Mouse (Mus musculus): ENCODE measurements around the gene Adamts9. TPM values are rescaled to one million over a fixed set of nuclear protein-coding genes. Genes with fewer than 3 reads are reported as not detected.
A peak's percentile ranks its signal among the peaks of the same experiment; 100 is the strongest.

The Adamts9 gene
- 1.3 and 1.9 TPM in 2 replicates for polyA plus RNA-seq (2016; fragmentation: Nextera tagmentation; extraction: Ambion mirVana)

GRCm38 (mm10) chr6:92943057-92943781 lies at the start of gene Adamts9:
Gene Adamts9 (minus strand): TSS chr6:92943492.
- Histone ChIP-seq H3K36me3 (no peaks in the 10 kb centered on the region), H3K27ac (replicated peaks) (peak within 1 kb of the TSS; percentile 86), H3K4me3 (peak within 1 kb of the TSS; percentile 70), H3K9me3 (replicated peaks) (peaks cover 7% of the 10 kb centered on the region; the same call in 1 of the 2 replicates), H3K4me1 (peaks cover 51% of the 10 kb centered on the region), H3K27me3 (ENCODE audit: low read depth, poor library complexity, severe bottlenecking) (peaks cover 82% of the 10 kb centered on the region)
- WGBS: under 1% methylated on average over 50 of the region's 68 CpGs
- peak; percentile 82 for DNase-seq (ENCODE audit: low spot score)

GRCm38 (mm10) chr6:92991616-92992015 lies 48.3 kb upstream of the Adamts9 start:
- 56% methylated on average over 1 of the region's 1 CpGs for WGBS
- H3K9me3 ChIP-seq (replicated peaks): no peaks in the 10 kb centered on the region
- H3K27ac ChIP-seq (replicated peaks): no peak overlapping the region
- no peaks in the 10 kb centered on the region for H3K27me3 ChIP-seq (ENCODE audit: low read depth, poor library complexity, severe bottlenecking)
- H3K4me1 ChIP-seq: no peaks in the 10 kb centered on the region
- DNase-seq (ENCODE audit: low spot score): no peak
- no peak overlapping the region for H3K4me3 ChIP-seq
- H3K36me3 ChIP-seq: no peaks in the 10 kb centered on the region

GRCm38 (mm10) chr6:92988620-92988998 lies 45.3 kb upstream of the Adamts9 start:
- WGBS: 89% methylated on average over 10 of the region's 10 CpGs
- Histone ChIP-seq H3K36me3 (no peaks in the 10 kb centered on the region), H3K27ac (replicated peaks) (no peak overlapping the region), H3K9me3 (replicated peaks) (no peaks in the 10 kb centered on the region), H3K27me3 (ENCODE audit: low read depth, poor library complexity, severe bottlenecking) (no peaks in the 10 kb centered on the region), H3K4me1 (no peaks in the 10 kb centered on the region), H3K4me3 (no peak overlapping the region)
- no peak for DNase-seq (ENCODE audit: low spot score)

- Histone ChIP-seq H3K4me3 (no peak overlapping the region), H3K27me3 (ENCODE audit: low read depth, poor library complexity, severe bottlenecking) (no peaks in the 10 kb centered on the region), H3K27ac (replicated peaks) (no peak overlapping the region), H3K4me1 (no peaks in the 10 kb centered on the region), H3K9me3 (replicated peaks) (no peaks in the 10 kb centered on the region), H3K36me3 (no peaks in the 10 kb centered on the region)
- 83% methylated on average over 14 of the region's 14 CpGs for WGBS
- DNase-seq (ENCODE audit: low spot score): no peak
These were observed 44.7 kb upstream of the Adamts9 start for GRCm38 (mm10) chr6:92987846-92988619.

- Histone ChIP-seq H3K27ac (replicated peaks) (no peak overlapping the region), H3K4me3 (no peak overlapping the region), H3K9me3 (replicated peaks) (no peaks in the 10 kb centered on the region), H3K4me1 (no peaks in the 10 kb centered on the region), H3K27me3 (ENCODE audit: low read depth, poor library complexity, severe bottlenecking) (no peaks in the 10 kb centered on the region), H3K36me3 (no peaks in the 10 kb centered on the region)
- DNase-seq (ENCODE audit: low spot score): no peak
- 91% methylated on average over 9 of the region's 9 CpGs for WGBS
These were observed 44.1 kb upstream of the Adamts9 start for GRCm38 (mm10) chr6:92987366-92987765.

- H3K36me3 ChIP-seq: no peaks in the 10 kb centered on the region
- no peaks in the 10 kb centered on the region for H3K4me1 ChIP-seq
- no peak for DNase-seq (ENCODE audit: low spot score)
- no peak overlapping the region for H3K4me3 ChIP-seq
- no peak overlapping the region for H3K27ac ChIP-seq (replicated peaks)
- WGBS: 88% methylated on average over 7 of the region's 7 CpGs
- H3K27me3 ChIP-seq (ENCODE audit: low read depth, poor library complexity, severe bottlenecking): no peaks in the 10 kb centered on the region
- no peaks in the 10 kb centered on the region for H3K9me3 ChIP-seq (replicated peaks)
These were observed 40.1 kb upstream of the Adamts9 start for GRCm38 (mm10) chr6:92983421-92983820.

- no peak for DNase-seq (ENCODE audit: low spot score)
- Histone ChIP-seq H3K27ac (replicated peaks) (no peak overlapping the region), H3K4me1 (no peaks in the 10 kb centered on the region), H3K4me3 (no peak overlapping the region), H3K9me3 (replicated peaks) (no peaks in the 10 kb centered on the region), H3K36me3 (no peaks in the 10 kb centered on the region), H3K27me3 (ENCODE audit: low read depth, poor library complexity, severe bottlenecking) (no peaks in the 10 kb centered on the region)
- WGBS: 91% methylated on average over 7 of the region's 7 CpGs
These were observed 38.3 kb upstream of the Adamts9 start for GRCm38 (mm10) chr6:92981451-92982186.

- Histone ChIP-seq H3K27ac (replicated peaks) (no peak overlapping the region), H3K27me3 (ENCODE audit: low read depth, poor library complexity, severe bottlenecking) (no peaks in the 10 kb centered on the region), H3K4me3 (no peak overlapping the region), H3K36me3 (no peaks in the 10 kb centered on the region), H3K4me1 (no peaks in the 10 kb centered on the region), H3K9me3 (replicated peaks) (no peaks in the 10 kb centered on the region)
- no peak for DNase-seq (ENCODE audit: low spot score)
- WGBS: 89% methylated on average over 3 of the region's 3 CpGs
These were observed 30.0 kb upstream of the Adamts9 start for GRCm38 (mm10) chr6:92973340-92973739.

GRCm38 (mm10) chr6:92968718-92969117 lies 25.4 kb upstream of the Adamts9 start:
- Histone ChIP-seq H3K9me3 (replicated peaks) (0 out of 2 replicates have a peak, but pooled peaks cover 7% of the 10 kb centered on the region), H3K4me3 (no peak overlapping the region), H3K27me3 (ENCODE audit: low read depth, poor library complexity, severe bottlenecking) (no peaks in the 10 kb centered on the region), H3K27ac (replicated peaks) (no peak overlapping the region), H3K36me3 (no peaks in the 10 kb centered on the region), H3K4me1 (no peaks in the 10 kb centered on the region)
- WGBS: 79% methylated on average over 3 of the region's 3 CpGs
- DNase-seq (ENCODE audit: low spot score): no peak

GRCm38 (mm10) chr6:92968216-92968615 lies 24.9 kb upstream of the Adamts9 start:
- 0 out of 2 replicates have a peak, but pooled peaks cover 7% of the 10 kb centered on the region for H3K9me3 ChIP-seq (replicated peaks)
- no peak for DNase-seq (ENCODE audit: low spot score)
- 75% methylated on average over 3 of the region's 3 CpGs for WGBS
- no peaks in the 10 kb centered on the region for H3K36me3 ChIP-seq
- H3K4me3 ChIP-seq: no peak overlapping the region
- no peaks in the 10 kb centered on the region for H3K4me1 ChIP-seq
- H3K27me3 ChIP-seq (ENCODE audit: low read depth, poor library complexity, severe bottlenecking): no peaks in the 10 kb centered on the region
- H3K27ac ChIP-seq (replicated peaks): no peak overlapping the region

- Histone ChIP-seq H3K36me3 (no peaks in the 10 kb centered on the region), H3K4me3 (no peak overlapping the region), H3K27me3 (ENCODE audit: low read depth, poor library complexity, severe bottlenecking) (no peaks in the 10 kb centered on the region), H3K4me1 (peaks cover 5% of the 10 kb centered on the region; the same call in 1 of the 2 replicates), H3K9me3 (replicated peaks) (0 out of 2 replicates have a peak, but pooled peaks cover 7% of the 10 kb centered on the region), H3K27ac (replicated peaks) (no peak overlapping the region)
- no peak for DNase-seq (ENCODE audit: low spot score)
- 74% methylated on average over 3 of the region's 3 CpGs for WGBS
These were observed 19.7 kb upstream of the Adamts9 start for GRCm38 (mm10) chr6:92962966-92963365.

- Histone ChIP-seq H3K4me1 (peaks cover 5% of the 10 kb centered on the region; the same call in 1 of the 2 replicates), H3K4me3 (no peak overlapping the region), H3K36me3 (no peaks in the 10 kb centered on the region), H3K27me3 (ENCODE audit: low read depth, poor library complexity, severe bottlenecking) (no peaks in the 10 kb centered on the region), H3K27ac (replicated peaks) (no peak overlapping the region), H3K9me3 (replicated peaks) (0 out of 2 replicates have a peak, but pooled peaks cover 7% of the 10 kb centered on the region)
- DNase-seq (ENCODE audit: low spot score): no peak
- 92% methylated on average over 6 of the region's 6 CpGs for WGBS
These were observed 17.7 kb upstream of the Adamts9 start for GRCm38 (mm10) chr6:92960997-92961396.
